Mouse (Mus musculus): Measurements from ENCODE around the gene Sytl2. TPM values are rescaled to one million over a fixed set of nuclear protein-coding genes. Genes with fewer than 3 reads are reported as not detected.

Sytl2 gene
- polyA plus RNA-seq, 1 experiment = 5.9 TPM

- TF ChIP-seq CTCF (IDR thresholded peaks at IDR 0.05; ENCODE audit: borderline replicate concordance, extremely low read depth, insufficient read depth, insufficient read length) = no peak
- DNase-seq (ENCODE audit: low read depth) = no peak
These were observed 70.8 kb downstream of the Sytl2 start for GRCm38 (mm10) chr7:90372804-90373203.

DNA sequence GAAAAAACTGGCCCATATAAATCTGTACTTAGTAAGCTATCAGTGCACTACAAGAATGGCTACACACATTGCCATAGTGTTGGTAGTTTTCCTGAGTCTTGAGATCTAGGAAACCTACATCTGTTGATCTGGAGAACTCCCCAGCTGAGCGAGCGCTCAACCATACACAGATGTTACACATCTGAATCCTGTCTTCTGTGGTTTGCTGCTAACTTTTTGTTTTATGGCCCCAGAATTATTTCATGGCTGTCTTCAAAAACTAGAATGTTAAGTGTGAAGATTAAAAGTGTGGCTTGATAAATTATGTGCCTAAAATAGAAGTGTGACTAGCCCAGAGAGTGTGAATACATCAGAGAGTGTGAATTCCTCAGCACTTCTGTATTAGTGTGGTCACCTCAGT is 82.4 kb downstream of the Sytl2 start:
- no peak for DNase-seq (ENCODE audit: low read depth)
- TF ChIP-seq CTCF (IDR thresholded peaks at IDR 0.05; ENCODE audit: borderline replicate concordance, extremely low read depth, insufficient read depth, insufficient read length) (no peak), POLR2A (IDR thresholded peaks at IDR 0.05; ENCODE audit: borderline replicate concordance, extremely low read depth, insufficient read depth, insufficient read length, poor library complexity, severe bottlenecking) (no peak)

DNA sequence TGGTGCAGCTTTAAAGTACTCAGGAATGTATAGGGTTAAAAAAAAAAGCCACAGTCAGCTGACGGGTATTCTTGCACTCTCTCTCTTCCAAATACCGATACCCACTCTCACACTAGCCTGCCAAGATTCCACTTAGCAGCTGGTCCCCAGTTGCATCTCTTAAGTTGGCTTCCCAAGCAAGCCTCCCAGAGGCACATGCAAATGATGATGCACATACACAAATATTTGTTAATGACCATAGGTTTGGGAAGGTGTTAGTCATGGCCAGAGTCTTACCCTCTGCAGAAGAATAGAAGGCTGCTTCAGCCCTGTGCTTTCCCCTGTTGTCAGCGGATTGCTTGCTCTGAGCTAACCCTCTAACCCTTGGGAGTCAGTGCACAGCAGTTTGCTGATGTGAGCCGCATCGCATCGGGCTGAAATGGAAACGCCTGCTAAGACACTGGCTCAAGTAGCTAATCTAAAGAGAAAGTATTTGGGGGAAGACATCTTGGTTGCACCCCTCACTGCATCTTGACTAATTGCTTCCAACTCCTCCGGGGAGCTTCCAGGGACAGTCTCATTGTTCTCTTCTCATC is 84.9 kb downstream of the Sytl2 start:
- TF ChIP-seq POLR2A (IDR thresholded peaks at IDR 0.05; ENCODE audit: borderline replicate concordance, extremely low read depth, insufficient read depth, insufficient read length, poor library complexity, severe bottlenecking) (no peak), CTCF (IDR thresholded peaks at IDR 0.05; ENCODE audit: borderline replicate concordance, extremely low read depth, insufficient read depth, insufficient read length) (no peak)
- DNase-seq (ENCODE audit: low read depth) = peak; percentile 80

GRCm38 (mm10) chr7:90389765-90390164 is 87.7 kb downstream of the Sytl2 start:
- TF ChIP-seq POLR2A (IDR thresholded peaks at IDR 0.05; ENCODE audit: borderline replicate concordance, extremely low read depth, insufficient read depth, insufficient read length, poor library complexity, severe bottlenecking) (no peak), CTCF (IDR thresholded peaks at IDR 0.05; ENCODE audit: borderline replicate concordance, extremely low read depth, insufficient read depth, insufficient read length) (no peak)

DNA sequence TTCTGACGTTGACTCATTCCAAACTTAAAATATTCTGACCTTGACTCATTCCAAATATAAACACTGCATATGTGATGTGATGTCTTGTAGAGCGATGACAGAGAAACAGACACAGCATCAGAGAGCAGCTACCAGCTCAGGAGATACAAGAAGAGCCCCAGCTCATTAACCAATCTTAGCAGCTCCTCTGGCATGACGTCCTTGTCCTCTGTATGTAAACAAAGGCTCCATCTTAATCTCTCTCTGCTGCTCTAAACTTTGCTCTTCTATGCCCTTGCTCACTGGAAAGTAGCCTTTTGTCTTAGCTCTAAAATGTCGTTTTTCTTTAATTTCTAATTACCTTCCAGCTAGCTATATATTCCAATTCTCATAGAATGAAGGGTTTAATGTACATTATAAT is 93.0 kb downstream of the Sytl2 start:
- TF ChIP-seq POLR2A (IDR thresholded peaks at IDR 0.05; ENCODE audit: borderline replicate concordance, extremely low read depth, insufficient read depth, insufficient read length, poor library complexity, severe bottlenecking) (no peak), CTCF (IDR thresholded peaks at IDR 0.05; ENCODE audit: borderline replicate concordance, extremely low read depth, insufficient read depth, insufficient read length) (no peak)
- no peak for DNase-seq (ENCODE audit: low read depth)

More at GRCm38 (mm10) chr7:90389765-90390164, 87.7 kb downstream of the Sytl2 start:
- peak; percentile 6 for DNase-seq (ENCODE audit: low read depth)

DNA sequence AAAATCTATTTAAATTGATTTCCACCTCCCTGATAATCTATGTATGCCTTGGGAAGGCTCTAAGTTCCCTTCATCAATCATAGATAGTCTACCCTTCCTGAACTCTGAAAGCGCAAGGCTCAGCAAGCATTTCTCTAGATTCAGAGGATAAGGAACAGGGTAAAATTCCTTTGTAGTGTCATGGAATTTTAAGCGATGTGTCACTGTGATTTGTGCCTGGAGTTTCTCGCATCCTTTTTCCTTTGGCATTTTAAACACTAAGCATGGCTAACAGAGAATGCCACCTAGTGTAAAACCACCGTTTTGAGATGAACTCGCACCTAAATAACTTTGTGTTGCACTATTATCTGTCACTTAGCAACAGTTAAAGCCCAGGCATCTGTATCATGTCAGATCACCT is 93.9 kb downstream of the Sytl2 start:
- DNase-seq (ENCODE audit: low read depth) = no peak
- TF ChIP-seq POLR2A (IDR thresholded peaks at IDR 0.05; ENCODE audit: borderline replicate concordance, extremely low read depth, insufficient read depth, insufficient read length, poor library complexity, severe bottlenecking) (no peak), CTCF (IDR thresholded peaks at IDR 0.05; ENCODE audit: borderline replicate concordance, extremely low read depth, insufficient read depth, insufficient read length) (no peak)

DNA sequence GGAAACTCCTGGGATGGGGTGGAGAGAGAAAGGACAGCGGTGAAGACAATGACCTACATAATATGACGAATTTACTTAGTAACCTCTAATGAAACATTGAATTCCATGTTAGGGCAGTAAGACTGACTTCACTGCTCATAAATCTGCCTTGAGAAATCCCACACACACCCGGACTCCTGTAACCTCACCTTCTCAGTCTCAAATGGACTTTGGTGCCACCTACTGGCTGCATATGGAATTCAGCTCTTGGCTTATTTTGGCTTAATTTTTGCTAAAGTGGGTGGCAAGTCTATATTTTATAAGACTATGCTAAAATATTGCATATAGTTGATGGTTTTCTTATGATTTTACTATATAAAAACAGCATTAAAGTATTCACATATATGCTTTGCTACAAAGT is 107.9 kb downstream of the Sytl2 start:
- TF ChIP-seq CTCF (IDR thresholded peaks at IDR 0.05; ENCODE audit: borderline replicate concordance, extremely low read depth, insufficient read depth, insufficient read length) = peak; percentile 73; the same call in 1 of the 2 replicates
- no peak for TF ChIP-seq POLR2A (IDR thresholded peaks at IDR 0.05; ENCODE audit: borderline replicate concordance, extremely low read depth, insufficient read depth, insufficient read length, poor library complexity, severe bottlenecking)
- peak; percentile 71 for DNase-seq (ENCODE audit: low read depth)

- DNase-seq (ENCODE audit: low read depth) = peak; percentile 98
- TF ChIP-seq CTCF (IDR thresholded peaks at IDR 0.05; ENCODE audit: borderline replicate concordance, extremely low read depth, insufficient read depth, insufficient read length) (no peak), POLR2A (IDR thresholded peaks at IDR 0.05; ENCODE audit: borderline replicate concordance, extremely low read depth, insufficient read depth, insufficient read length, poor library complexity, severe bottlenecking) (no peak)
These were observed 124.3 kb downstream of the Sytl2 start, which contains the start of gene Ccdc89 for GRCm38 (mm10) chr7:90426020-90427001. Ccdc89 (plus strand) TSS chr7:90426577.

GRCm38 (mm10) chr7:90427006-90427405 is 125.0 kb downstream of the Sytl2 start:
- TF ChIP-seq CTCF (IDR thresholded peaks at IDR 0.05; ENCODE audit: borderline replicate concordance, extremely low read depth, insufficient read depth, insufficient read length) = no peak
- no peak for TF ChIP-seq POLR2A (IDR thresholded peaks at IDR 0.05; ENCODE audit: borderline replicate concordance, extremely low read depth, insufficient read depth, insufficient read length, poor library complexity, severe bottlenecking)

GRCm38 (mm10) chr7:90432221-90432620 is 130.2 kb downstream of the Sytl2 start:
- no peak for DNase-seq (ENCODE audit: low read depth)
- TF ChIP-seq POLR2A (IDR thresholded peaks at IDR 0.05; ENCODE audit: borderline replicate concordance, extremely low read depth, insufficient read depth, insufficient read length, poor library complexity, severe bottlenecking) = no peak
- no peak for TF ChIP-seq CTCF (IDR thresholded peaks at IDR 0.05; ENCODE audit: borderline replicate concordance, extremely low read depth, insufficient read depth, insufficient read length)

More at GRCm38 (mm10) chr7:90427006-90427405, 125.0 kb downstream of the Sytl2 start:
- no peak for DNase-seq (ENCODE audit: low read depth)

- DNase-seq (ENCODE audit: low read depth) = no peak
These were observed 138.0 kb downstream of the Sytl2 start for GRCm38 (mm10) chr7:90440044-90440443.

More at GRCm38 (mm10) chr7:90440044-90440443, 138.0 kb downstream of the Sytl2 start:
- TF ChIP-seq CTCF (IDR thresholded peaks at IDR 0.05; ENCODE audit: borderline replicate concordance, extremely low read depth, insufficient read depth, insufficient read length) (no peak), POLR2A (IDR thresholded peaks at IDR 0.05; ENCODE audit: borderline replicate concordance, extremely low read depth, insufficient read depth, insufficient read length, poor library complexity, severe bottlenecking) (no peak)
